Mouse (Mus musculus) stomach, postnatal 0 days (tissue): Measurements from ENCODE around the gene Ergic2.

Experiments used
- CTCF ChIP-seq: IDR thresholded peaks from 2 replicates; pipeline ENCODE4 v1.5.1; 2016; ENCODE audit warnings: antibody characterized with exemption, low read depth, mild to moderate bottlenecking, moderate library complexity
- EP300 ChIP-seq: optimal IDR thresholded peaks from 2 replicates; pipeline ENCODE3; 2016; ENCODE audit warnings: antibody characterized with exemption

DNA sequence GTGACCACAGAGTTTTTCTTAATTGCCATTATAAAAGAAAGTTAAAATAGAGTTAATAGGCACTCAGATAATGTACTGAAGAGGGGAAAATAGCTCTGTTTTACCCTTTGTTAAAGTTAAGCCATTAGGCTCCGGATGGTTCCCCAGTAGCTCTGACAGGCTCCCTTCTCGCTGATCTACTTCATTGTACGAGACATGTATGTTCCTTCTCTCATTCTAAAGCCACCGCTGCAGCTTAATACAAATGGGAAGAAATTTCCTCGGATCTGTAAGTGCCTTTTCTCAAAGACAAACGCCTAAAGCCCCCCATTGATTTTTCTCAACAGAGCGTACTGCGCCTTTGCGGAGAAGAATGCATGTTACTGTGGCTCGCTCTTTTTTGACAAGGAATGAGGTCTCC lies 79.9 kb downstream of the Ergic2 start:
- no peak for TF ChIP-seq CTCF
- no peak for TF ChIP-seq EP300
